Mouse (Mus musculus): ENCODE results near the gene Olfr1161. TPM values are rescaled to one million over a fixed set of nuclear protein-coding genes. Genes with fewer than 3 reads are reported as not detected.

Olfr1161 gene
- polyA plus RNA-seq (2012; rRNA removed), result not detected in 2 replicates

DNA sequence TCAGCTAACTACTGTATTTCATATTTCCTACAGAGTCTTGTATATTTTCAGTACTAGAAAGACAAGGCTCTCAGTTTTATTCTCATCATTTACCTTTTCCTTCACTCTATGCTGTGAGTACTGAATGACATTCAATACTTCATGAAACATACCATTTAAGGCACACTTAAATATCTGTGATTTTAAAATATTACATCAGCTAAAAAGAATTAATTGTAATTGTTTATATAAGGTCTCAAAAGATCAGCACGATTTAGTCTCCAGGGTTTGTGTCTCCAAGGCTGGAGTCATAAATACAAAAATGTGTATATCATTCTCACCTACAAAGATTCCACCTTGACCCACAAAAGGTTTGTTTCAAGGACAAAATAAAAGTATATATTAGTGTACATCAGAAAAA, at the start of gene Olfr1161:
Gene Olfr1161, plus strand, starts transcription at position 301 of the 400 bp plus-strand sequence.

DNA sequence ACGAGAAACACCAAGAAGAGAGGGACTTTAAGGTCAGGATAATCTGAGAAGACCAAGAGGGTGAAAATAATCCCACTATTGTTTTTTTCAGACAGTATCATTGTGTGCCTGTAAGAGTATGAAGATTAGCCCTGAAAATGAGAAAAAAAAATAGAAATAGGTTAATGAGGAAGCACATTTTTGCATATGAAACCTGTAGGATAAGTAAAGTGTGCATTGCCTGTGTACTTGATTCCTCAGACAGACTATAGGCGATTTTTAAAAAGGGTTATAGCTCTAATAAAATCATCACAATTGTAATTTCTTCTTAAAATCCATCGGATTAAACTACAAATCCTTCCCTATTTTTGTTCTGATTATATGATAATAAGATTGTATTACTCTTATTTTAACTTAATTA, 48.0 kb upstream of the Olfr1161 start, which contains the start of gene Olfr74:
Gene Olfr74, minus strand, starts transcription at position 101 of the 400 bp plus-strand sequence.

DNA sequence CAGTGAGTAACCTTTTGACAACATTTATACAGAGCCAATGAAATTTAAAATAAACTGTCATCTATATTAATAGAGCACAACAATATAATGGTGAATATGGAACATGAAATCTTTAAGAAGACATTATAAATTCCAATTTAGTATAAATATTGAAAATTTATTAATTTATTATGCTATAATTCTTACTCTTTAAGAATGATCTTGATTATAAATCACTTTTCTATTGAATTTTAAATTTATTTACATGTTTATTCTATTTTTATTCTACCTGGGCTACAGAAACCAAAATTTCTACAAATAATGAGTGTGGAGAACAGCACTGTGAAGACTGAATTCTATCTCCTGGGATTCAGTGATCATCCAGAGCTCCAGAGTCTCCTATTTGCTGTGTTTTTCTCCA, 32.8 kb upstream of the Olfr1161 start, which contains the start of gene Olfr1158:
Gene Olfr1158, plus strand, starts transcription at position 301 of the 400 bp plus-strand sequence.

GRCm38 (mm10) chr2:88007515-88008318, 14.9 kb upstream of the Olfr1161 start, which contains the start of gene Olfr1160:
TSS of gene Olfr1160 (minus strand) at chr2:88008268.

GRCm38 (mm10) chr2:88037599-88037998, 15.0 kb downstream of the Olfr1161 start, which contains the start of gene Olfr73:
TSS of gene Olfr73 (minus strand) at chr2:88037699.

DNA sequence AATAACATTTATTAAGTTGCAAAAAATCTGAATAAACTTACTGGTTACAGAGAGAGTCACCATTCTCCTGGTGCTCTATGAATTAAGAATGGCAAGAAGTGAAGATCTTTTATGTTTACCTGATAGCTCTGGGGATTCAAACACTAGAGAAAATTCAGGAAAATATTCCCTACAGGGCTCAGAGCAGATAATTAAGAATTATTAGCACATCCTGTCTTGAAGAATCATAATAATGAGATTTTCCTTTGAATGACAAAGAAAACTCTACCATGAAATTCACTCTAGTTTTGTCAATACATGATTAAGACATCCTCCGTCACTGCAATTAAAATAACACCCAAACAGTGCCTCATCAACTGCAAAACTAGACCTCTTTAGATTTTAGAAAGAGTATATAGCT, 28.5 kb downstream of the Olfr1161 start, which contains the start of gene Olfr1162:
Gene Olfr1162, minus strand, starts transcription at position 101 of the 400 bp plus-strand sequence.

GRCm38 (mm10) chr2:88071730-88072129, 49.2 kb downstream of the Olfr1161 start, which contains the start of gene Olfr1163:
TSS of gene Olfr1163 (minus strand) at chr2:88071830.

Other genes with a start within 250 kb of the Olfr1161 start
- not detected in 2 replicates for gene Olfr152, start 243.3 kb upstream of the Olfr1161 start, polyA plus RNA-seq (2012; rRNA removed)
- not detected in 2 replicates for gene Olfr1143, start 222.2 kb upstream of the Olfr1161 start, polyA plus RNA-seq (2012; rRNA removed)
- gene Olfr1145, start 213.0 kb upstream of the Olfr1161 start, polyA plus RNA-seq (2012; rRNA removed), result not detected in 2 replicates
- gene Olfr1148, start 192.2 kb upstream of the Olfr1161 start, polyA plus RNA-seq (2012; rRNA removed), result not detected in 2 replicates
- not detected in 2 replicates for gene Olfr1150-ps1, start 178.8 kb upstream of the Olfr1161 start, polyA plus RNA-seq (2012; rRNA removed)
- not detected in 2 replicates for gene Olfr1151, start 166.9 kb upstream of the Olfr1161 start, polyA plus RNA-seq (2012; rRNA removed)
- gene Olfr1152, start 156.3 kb upstream of the Olfr1161 start, polyA plus RNA-seq (2012; rRNA removed), result not detected in 2 replicates
- gene Olfr1153, start 127.8 kb upstream of the Olfr1161 start, polyA plus RNA-seq (2012; rRNA removed), result not detected in 2 replicates
- gene Olfr1154, start 117.6 kb upstream of the Olfr1161 start, polyA plus RNA-seq (2012; rRNA removed), result not detected in 2 replicates
- not detected in 2 replicates for gene Olfr1155, start 77.6 kb upstream of the Olfr1161 start, polyA plus RNA-seq (2012; rRNA removed)
- not detected in 2 replicates for gene Olfr1156, start 69.7 kb upstream of the Olfr1161 start, polyA plus RNA-seq (2012; rRNA removed)
- gene Olfr1157, start 54.5 kb upstream of the Olfr1161 start, polyA plus RNA-seq (2012; rRNA removed), result not detected in 2 replicates
- not detected in 2 replicates for gene Olfr74, start 48.1 kb upstream of the Olfr1161 start, polyA plus RNA-seq (2012; rRNA removed)
- gene Olfr1158, start 32.7 kb upstream of the Olfr1161 start, polyA plus RNA-seq (2012; rRNA removed), result not detected in 2 replicates
- not detected in 2 replicates for gene Olfr1160, start 14.5 kb upstream of the Olfr1161 start, polyA plus RNA-seq (2012; rRNA removed)
- not detected in 2 replicates for gene Olfr73, start 14.9 kb downstream of the Olfr1161 start, polyA plus RNA-seq (2012; rRNA removed)
- not detected in 2 replicates for gene Olfr1162, start 28.4 kb downstream of the Olfr1161 start, polyA plus RNA-seq (2012; rRNA removed)
- gene Olfr1163, start 49.1 kb downstream of the Olfr1161 start, polyA plus RNA-seq (2012; rRNA removed), result not detected in 2 replicates
- not detected in 2 replicates for gene Olfr1164, start 71.2 kb downstream of the Olfr1161 start, polyA plus RNA-seq (2012; rRNA removed)
- gene Olfr1166, start 105.5 kb downstream of the Olfr1161 start, polyA plus RNA-seq (2012; rRNA removed), result not detected in 2 replicates
- gene Olfr1167, start 132.4 kb downstream of the Olfr1161 start, polyA plus RNA-seq (2012; rRNA removed), result not detected in 2 replicates
- not detected in 2 replicates for gene Olfr1168, start 159.1 kb downstream of the Olfr1161 start, polyA plus RNA-seq (2012; rRNA removed)
- not detected in 2 replicates for gene Olfr1170, start 205.6 kb downstream of the Olfr1161 start, polyA plus RNA-seq (2012; rRNA removed)